Mouse (Mus musculus) ES-Bruce4 (cell line): Measurements from ENCODE around the gene Rassf2. TPM values are rescaled to one million over a fixed set of nuclear protein-coding genes. Genes with fewer than 3 reads are reported as not detected.

Source experiments
- H3K27ac ChIP-seq: 2 replicates; pipeline ENCODE4 v1.5.1; 2012; ENCODE audit warnings: low read length, inconsistent platforms; ENCODE audit not compliant: insufficient read depth
- H3K27me3 ChIP-seq: 2 replicates; pipeline ENCODE4 v1.6.1; 2012; ENCODE audit warnings: mild to moderate bottlenecking, low read length, inconsistent platforms; ENCODE audit not compliant: control insufficient read depth, poor library complexity, insufficient read depth, severe bottlenecking
- H3K36me3 ChIP-seq: 2 replicates; pipeline ENCODE4 v1.6.1; 2012; ENCODE audit warnings: inconsistent platforms, mild to moderate bottlenecking, low read length, moderate library complexity; ENCODE audit not compliant: control insufficient read depth, poor library complexity, insufficient read depth, severe bottlenecking
- H3K4me1 ChIP-seq: one replicate; pipeline ENCODE4 v1.8.1; 2011; ENCODE audit warnings: low read length; ENCODE audit not compliant: control insufficient read depth, insufficient read depth
- H3K4me3 ChIP-seq: 2 replicates; pipeline ENCODE4 v1.5.1; 2011; ENCODE audit warnings: low read depth, mild to moderate bottlenecking, low read length
- H3K9ac ChIP-seq: 2 replicates; pipeline ENCODE4 v1.6.1; 2012; ENCODE audit warnings: low read depth, mild to moderate bottlenecking, inconsistent platforms; ENCODE audit not compliant: poor library complexity, severe bottlenecking
- H3K9me3 ChIP-seq: replicated peaks from 2 replicates; pipeline ENCODE4 v1.6.1; 2012; ENCODE audit warnings: mild to moderate bottlenecking, low read length, inconsistent platforms; ENCODE audit not compliant: control insufficient read depth, poor library complexity, insufficient read depth, severe bottlenecking
- CTCF ChIP-seq: IDR thresholded peaks from one replicate; pipeline ENCODE4 v1.8.1; 2011; ENCODE audit warnings: low read depth, low read length
- EP300 ChIP-seq: IDR thresholded peaks from 2 replicates; pipeline ENCODE4 v1.6.1; 2011; ENCODE audit warnings: low read depth, low read length; ENCODE audit not compliant: insufficient read depth
- POLR2A ChIP-seq: IDR thresholded peaks from one replicate; pipeline ENCODE4 v1.8.1; 2011; ENCODE audit warnings: low read length; ENCODE audit not compliant: insufficient read depth
- polyA plus RNA-seq: library from polyadenylated mRNA; stranded (reverse); fragments of >200 nt; gene quantifications from 2 replicates; pipeline ENCODE4 v1.2.4, GENCODE M21; 2011; ENCODE audit warnings: low read depth; ENCODE audit not compliant: missing spikeins, insufficient read depth, insufficient read length

Rassf2 gene
- polyA plus RNA-seq, 1 experiment, result 4.3 TPM

DNA sequence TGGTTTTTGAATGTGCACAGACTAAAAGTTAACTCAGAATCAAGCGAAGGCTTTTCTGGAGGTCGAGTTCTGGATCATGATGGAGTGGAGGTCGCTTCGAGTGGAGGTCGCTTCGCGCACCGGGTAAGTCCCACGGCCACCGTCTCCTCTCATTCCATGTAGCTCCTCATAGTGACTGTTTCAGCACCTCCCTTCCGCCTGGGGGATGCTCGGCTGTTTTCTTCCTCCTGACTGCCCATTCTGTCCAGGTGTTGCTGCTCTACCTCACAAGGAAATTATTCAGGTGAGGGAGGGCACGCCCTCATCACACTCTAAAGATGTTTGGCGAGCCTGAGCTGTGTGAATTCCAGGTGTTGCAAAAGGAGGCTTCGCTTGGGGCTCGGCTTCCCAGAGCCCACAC, 83.7 kb downstream of the Rassf2 start:
- Histone ChIP-seq H3K4me1 (peaks cover 6% of the 10 kb centered on the region), H3K9ac (no peak overlapping the region), H3K4me3 (no peak overlapping the region), H3K36me3 (no peaks in the 10 kb centered on the region), H3K9me3 (no peaks in the 10 kb centered on the region), H3K27me3 (no peaks in the 10 kb centered on the region), H3K27ac (no peak overlapping the region)
- TF ChIP-seq EP300, result no peak

DNA sequence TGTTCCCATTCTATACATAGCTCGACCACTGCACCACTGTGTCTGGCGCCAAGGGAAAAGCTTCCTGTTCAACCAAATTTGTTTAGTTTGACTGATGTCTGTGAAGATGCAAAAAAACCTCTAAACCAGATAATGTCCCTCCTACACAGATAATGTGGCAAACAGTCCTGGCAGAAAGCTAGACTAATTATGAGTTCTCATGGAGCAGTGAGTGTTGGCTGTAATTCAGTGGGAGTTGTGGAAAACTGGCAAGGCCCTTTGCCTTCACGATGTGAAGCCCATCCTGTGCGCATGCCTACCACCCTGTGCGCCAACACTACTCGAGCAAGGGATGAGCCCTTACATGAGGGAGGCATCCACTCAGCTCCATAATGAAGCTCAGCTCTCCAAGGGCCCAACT, 84.3 kb downstream of the Rassf2 start:
- H3K27ac ChIP-seq, result no peak overlapping the region

GRCm38 (mm10) chr2:131945225-131945624, 84.8 kb downstream of the Rassf2 start:
- Histone ChIP-seq H3K27ac (no peak overlapping the region), H3K4me3 (no peak overlapping the region), H3K9ac (no peak overlapping the region)

More for the DNA sequence above, 84.3 kb downstream of the Rassf2 start:
- no peaks in the 10 kb centered on the region for H3K27me3 ChIP-seq
- H3K9ac ChIP-seq, result no peak overlapping the region
- peaks cover 6% of the 10 kb centered on the region for H3K4me1 ChIP-seq
- H3K36me3 ChIP-seq, result no peaks in the 10 kb centered on the region
- no peaks in the 10 kb centered on the region for H3K9me3 ChIP-seq
- TF ChIP-seq POLR2A (no peak), CTCF (no peak), EP300 (no peak)
- no peak overlapping the region for H3K4me3 ChIP-seq

GRCm38 (mm10) chr2:131944370-131944769, 85.7 kb downstream of the Rassf2 start:
- Histone ChIP-seq H3K9me3 (no peaks in the 10 kb centered on the region), H3K36me3 (no peaks in the 10 kb centered on the region), H3K4me1 (peaks cover 6% of the 10 kb centered on the region), H3K9ac (no peak overlapping the region), H3K27ac (no peak overlapping the region), H3K4me3 (no peak overlapping the region), H3K27me3 (no peaks in the 10 kb centered on the region)
- no peak for TF ChIP-seq CTCF
- no peak for TF ChIP-seq EP300
- TF ChIP-seq POLR2A, result no peak

More at GRCm38 (mm10) chr2:131945225-131945624, 84.8 kb downstream of the Rassf2 start:
- TF ChIP-seq POLR2A, result no peak
- no peak for TF ChIP-seq EP300
- no peak for TF ChIP-seq CTCF
- Histone ChIP-seq H3K4me1 (peaks cover 6% of the 10 kb centered on the region), H3K9me3 (no peaks in the 10 kb centered on the region), H3K27me3 (no peaks in the 10 kb centered on the region), H3K36me3 (no peaks in the 10 kb centered on the region)

DNA sequence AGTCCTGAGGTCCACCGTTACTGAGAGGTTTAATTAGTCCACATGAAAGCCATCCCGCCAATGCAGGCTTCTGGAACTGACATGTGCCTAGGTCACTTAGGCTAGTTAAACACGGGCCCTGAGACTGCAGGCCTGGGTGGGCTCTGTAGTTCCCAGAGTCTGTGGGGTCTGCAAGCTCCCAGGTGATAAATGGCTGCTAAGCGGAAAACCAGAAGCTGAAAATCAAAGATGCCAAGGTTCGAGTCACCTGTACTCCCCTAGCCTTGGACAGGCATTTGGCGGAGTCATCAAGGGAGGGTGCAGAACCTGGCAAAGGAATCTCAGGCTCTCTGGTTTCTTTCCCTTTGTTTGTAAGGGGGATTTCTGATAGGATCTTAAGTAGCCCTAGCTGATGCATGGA, 88.6 kb downstream of the Rassf2 start:
- Histone ChIP-seq H3K4me3 (no peak overlapping the region), H3K27ac (no peak overlapping the region), H3K9ac (no peak overlapping the region), H3K9me3 (no peaks in the 10 kb centered on the region), H3K4me1 (peaks cover 3% of the 10 kb centered on the region), H3K36me3 (no peaks in the 10 kb centered on the region), H3K27me3 (no peaks in the 10 kb centered on the region)
- no peak for TF ChIP-seq POLR2A
- no peak for TF ChIP-seq EP300
- TF ChIP-seq CTCF, result no peak

DNA sequence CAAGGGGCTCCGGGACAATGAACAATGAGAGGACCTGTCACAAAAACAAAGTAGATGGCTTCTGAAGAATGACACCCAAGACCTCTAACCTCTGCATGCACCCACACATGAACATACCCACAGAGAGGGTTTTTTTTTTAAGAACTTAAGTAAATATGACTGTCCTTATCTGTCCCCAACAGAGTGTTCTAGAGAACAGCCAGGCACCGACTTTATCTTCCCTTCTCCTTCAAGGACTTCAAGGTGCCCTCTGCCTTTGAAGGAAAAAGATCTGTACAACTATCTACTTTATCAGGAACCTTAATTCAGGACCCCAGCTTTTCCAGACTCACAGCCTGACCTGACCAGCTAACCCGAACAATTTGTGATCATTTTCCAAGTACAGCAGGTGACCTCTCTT, 89.6 kb downstream of the Rassf2 start:
- no peaks in the 10 kb centered on the region for H3K27me3 ChIP-seq

More for the DNA sequence above, 89.6 kb downstream of the Rassf2 start:
- Histone ChIP-seq H3K36me3 (no peaks in the 10 kb centered on the region), H3K9ac (no peak overlapping the region), H3K27ac (no peak overlapping the region), H3K4me1 (peaks cover 2% of the 10 kb centered on the region), H3K4me3 (no peak overlapping the region), H3K9me3 (no peaks in the 10 kb centered on the region)
- TF ChIP-seq CTCF (no peak), POLR2A (no peak), EP300 (no peak)

Other genes starting within 250 kb of the Rassf2 start
- gene Erv3, start 170.5 kb downstream of the Rassf2 start, polyA plus RNA-seq, result 0.32 and 0.46 TPM in 2 replicates
- 46.4 and 52.8 TPM in 2 replicates for gene Prnp, start 120.3 kb downstream of the Rassf2 start, polyA plus RNA-seq
- not detected in 2 replicates for gene Prn, start 120.3 kb downstream of the Rassf2 start, polyA plus RNA-seq
- gene Prnd, start 79.4 kb downstream of the Rassf2 start, polyA plus RNA-seq, result 1.1 and 2.0 TPM in 2 replicates
- 15.5 and 20.8 TPM in 2 replicates for gene Slc23a2, start 114.8 kb upstream of the Rassf2 start, polyA plus RNA-seq
- 46.0 and 47.7 TPM in 2 replicates for gene Tmem230, start 217.5 kb upstream of the Rassf2 start, polyA plus RNA-seq
- gene Pcna, start 223.1 kb upstream of the Rassf2 start, polyA plus RNA-seq, result 355 and 368 TPM in 2 replicates
- 74.3 and 83.4 TPM in 2 replicates for gene Cds2, start 232.9 kb upstream of the Rassf2 start, polyA plus RNA-seq